Mouse (Mus musculus): ENCODE measurements at regions not wholly inside any gene's neighbourhood (a gene's known extent, or its start where the extent isn't known, plus 50 kb on each side); places are given as distances from the start of the nearest gene placed in this dataset.
"Not testable (repeated sequence)": the region's sequence is repeated elsewhere in the genome, so short reads cannot be mapped to it uniquely, and the experiment has no call there.

DNA sequence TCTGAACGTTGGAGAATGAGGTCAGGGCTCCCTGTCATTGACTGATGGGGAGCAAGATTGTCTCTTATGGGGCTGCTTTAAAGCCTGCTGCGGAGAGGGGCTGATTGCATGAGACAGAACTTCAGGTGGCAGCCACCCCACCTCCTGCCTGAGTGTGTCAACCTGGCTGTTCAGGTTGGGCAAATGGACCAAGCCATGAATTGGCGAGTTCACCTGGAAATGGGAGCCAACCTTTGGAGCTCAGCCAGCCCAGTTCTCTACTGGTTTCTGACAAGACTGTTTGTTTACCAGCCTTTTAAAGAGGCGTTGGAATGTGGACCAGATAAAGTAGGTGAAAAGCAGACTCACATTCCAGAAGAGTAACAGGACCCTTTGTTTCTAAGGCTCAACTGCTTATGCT, 180.3 kb downstream of the Tmx1 start:
- DNase-seq: no peak

DNA sequence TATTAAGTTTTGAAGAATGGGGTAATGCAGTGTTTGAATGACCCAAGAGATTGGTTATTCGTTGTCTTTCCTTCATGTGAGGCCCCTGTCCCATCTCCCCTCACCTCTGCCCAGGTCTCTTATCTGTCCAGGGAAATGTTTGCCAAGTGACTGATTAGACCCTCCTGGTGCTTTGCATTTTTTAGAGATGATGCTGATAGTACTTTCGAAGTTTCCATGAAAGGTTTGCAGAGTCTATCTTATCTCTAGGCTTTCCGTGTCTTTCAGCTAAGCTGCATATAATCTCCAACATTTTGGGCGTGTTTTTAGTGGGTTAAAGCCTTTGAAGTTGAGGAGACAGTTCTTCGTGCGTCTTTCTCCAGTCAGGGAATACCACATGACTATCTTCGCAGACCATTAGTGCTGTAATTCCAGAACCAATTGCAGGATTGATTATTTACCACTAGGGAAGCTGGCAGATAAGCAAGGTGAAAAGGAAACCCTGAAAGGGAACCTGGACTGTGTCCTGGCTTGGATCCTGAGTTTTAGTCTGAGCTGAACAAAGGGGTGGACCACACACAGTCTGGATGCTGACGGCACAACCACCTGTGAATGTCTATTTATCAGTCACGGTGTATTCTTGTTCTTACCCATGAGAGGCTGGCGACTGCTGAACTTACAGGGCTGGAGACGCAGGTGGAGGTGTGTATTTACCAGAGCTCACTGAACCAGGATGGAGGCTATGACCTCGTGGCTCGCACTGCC, 180.9 kb downstream of the Tmx1 start:
- no peak for DNase-seq

DNA sequence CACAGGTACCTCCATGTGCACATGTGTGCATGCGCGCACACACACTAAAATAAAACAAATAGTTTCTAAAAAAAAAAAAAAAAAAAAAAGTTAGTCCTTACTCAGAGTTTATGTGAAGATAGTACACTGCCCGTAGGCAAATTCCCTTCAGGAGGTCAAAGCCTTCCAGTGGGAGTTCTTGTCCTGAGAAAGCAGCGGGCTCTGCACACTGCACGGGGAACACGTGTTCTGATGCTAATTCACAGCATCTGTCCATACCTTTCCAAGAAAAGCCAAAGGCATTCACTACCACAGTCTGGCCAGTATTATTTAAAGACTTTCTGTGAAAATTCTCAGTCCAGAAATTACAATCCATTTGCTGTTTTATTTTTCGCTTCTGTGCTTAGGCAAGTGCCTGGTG, 183.1 kb downstream of the Tmx1 start:
- DNase-seq: no peak

DNA sequence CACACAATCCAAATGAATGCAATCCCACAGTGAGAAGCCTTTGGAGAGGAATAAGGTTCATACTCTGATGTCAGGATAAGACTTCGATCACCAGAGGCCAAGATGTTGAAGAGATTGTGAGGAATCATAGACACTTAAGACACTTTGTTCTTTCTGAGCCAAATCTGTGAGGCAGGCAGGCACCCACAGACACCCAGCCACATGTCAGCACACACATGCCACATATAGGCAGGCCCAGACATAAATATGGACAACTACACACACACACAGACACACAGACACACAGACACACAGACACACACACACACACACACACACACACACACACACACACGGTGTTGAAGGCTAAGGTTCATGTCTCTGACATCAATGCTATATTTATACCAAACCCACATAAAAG, 185.1 kb upstream of the Frmd6 start:
- no peak for DNase-seq

DNA sequence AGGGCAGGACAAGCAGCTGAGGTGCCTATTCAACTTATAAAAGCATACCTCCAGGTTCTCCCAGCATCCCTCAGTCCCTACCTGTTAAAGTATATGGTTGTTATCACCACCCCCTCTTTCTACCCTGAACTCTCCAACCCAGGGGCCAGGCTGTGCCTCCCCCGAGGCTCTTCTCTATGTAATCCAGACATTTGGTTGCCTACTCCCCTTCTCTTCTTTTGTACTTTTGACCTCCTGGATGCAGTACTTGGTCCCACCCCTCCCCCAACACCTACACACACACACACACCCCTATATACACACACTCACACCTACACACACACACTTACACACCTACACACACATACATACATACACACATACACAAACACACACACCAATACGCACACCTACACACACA, 180.4 kb upstream of the Frmd6 start:
- no peak for DNase-seq

DNA sequence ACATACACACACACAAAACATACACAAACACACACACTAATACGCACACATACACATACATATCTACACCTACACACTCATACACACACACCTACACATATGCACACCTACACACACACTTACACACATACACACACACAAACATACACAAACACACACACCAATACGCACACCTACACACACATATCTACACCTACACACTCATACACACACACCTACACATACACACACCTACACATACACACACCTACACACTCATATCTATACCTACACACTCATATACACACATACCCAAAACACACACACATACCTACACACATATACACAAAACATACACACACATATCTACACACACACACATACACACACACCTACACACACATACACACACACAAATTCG, 179.9 kb upstream of the Frmd6 start:
- no peak for DNase-seq

DNA sequence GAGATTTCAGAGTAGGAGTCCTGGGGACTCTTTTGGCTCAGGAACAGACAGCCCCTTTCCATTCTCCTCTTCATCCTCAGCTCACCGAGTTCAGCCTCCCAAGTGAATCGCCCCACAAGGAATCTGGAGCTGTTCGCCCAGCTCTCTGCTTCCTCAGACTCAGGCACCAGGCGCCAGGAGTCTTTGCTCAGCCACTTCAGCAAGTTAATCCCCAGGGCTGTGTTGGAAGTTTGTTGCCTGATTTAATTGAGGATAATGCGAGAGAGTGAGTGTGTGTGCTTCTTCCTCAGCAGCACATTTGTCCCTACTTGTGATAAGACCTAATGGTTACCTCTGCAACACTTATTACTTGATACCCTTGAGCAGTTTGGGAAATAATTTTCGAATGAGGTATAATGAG, 177.8 kb upstream of the Frmd6 start:
- DNase-seq: no peak

DNA sequence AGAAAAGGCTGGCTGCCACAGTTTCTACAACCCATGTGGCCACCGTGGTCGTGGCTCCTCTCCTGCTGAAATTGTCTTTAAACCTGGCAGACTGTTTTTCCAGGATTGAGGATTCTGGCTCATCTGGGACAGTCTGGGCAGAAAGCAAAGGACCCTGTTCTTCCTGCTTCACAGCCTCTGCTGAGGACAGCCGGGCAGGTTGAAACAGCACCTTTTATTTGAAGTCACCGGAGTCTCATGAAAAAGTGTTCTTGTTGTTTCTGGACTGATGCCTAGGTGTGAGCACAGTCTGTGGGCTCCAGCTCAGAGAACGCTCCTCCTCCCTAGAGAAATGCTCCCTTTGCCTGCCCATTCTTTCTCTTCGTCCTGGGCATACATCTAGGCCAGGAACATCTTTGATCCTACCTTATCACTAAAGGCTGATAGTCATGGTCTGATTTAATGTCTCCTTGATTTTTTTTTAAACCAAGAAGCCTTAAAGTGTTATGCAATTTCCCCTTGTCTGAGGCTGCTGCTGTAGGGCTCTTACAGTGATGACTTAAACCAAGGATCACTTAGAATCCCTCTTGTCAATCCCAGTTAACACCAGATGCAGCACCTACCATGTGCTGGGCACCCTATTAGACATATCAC, 177.0 kb upstream of the Frmd6 start:
- no peak for DNase-seq

DNA sequence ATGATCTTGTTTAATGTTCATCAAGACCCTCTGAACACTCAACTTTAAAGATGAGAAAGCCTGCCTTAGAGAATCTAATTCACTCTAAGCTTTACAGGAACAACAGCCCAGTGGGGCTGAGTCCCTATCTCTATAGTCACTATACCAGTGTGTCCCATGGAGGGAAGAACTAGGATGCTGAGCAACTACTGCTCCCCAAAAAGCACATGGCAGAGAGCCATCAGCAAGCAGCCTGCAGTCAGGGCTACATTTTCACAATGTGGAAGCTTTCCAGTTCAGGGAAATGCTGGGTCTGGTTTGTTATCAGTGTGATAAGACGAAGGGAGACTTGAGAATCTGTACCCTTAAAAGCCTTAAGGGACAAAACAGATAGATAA, 176.5 kb upstream of the Frmd6 start:
- DNase-seq: no peak

DNA sequence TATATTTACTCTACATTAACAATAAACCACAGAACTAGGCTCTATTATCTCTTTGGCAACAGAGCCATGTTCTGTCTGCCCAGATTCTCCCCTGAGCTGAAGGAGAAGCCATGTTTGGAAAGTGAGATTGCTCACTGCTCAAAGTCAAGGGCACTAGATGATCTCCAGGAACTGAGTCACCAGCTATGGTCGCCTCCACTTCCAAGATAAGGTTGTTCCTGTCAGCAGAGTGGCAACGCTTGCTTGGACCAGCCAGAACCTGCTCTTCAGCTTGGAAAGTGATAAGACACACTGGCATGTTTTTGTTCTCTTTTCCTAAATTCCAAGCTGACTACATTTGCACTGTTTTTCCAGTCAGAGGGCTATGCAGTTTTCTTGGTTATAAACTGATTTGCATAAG, 175.6 kb upstream of the Frmd6 start:
- no peak for DNase-seq

DNA sequence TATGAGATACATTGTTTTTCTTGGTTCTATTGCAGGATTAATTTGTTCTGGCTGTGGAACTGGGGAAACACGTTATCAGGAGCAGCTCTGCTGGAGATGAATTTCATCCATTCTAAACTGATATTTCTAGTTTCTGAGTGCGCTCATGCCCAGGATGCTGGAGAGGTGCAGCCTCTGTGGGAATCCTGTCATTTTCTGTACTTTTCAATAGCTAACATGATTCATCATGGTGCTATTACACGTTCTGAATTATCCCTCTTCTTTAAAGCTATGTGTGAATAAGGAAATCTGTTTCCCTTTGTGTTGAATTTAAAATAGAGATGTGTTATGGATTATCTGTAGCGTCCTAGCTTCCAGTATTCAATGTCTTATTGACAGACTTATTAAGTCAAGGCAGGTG, 174.8 kb upstream of the Frmd6 start:
- no peak for DNase-seq

DNA sequence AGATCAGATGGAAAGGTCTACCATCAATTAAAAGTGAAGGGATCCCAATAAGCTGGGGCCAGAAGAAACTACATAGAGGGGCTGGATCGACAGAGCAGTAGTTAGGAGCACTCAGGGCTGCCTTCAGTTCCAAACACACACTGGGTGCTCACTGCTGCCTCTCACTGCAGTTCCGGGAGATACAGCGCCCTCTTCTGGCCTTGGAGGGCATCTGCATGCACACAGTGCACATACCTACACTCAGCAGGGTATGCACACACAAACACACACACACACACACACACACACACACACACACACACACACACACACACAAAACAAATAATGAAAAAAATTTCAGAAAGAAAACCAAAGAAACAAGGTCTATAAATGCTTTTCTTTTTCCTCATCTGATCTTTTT, 172.6 kb upstream of the Frmd6 start:
- no peak for DNase-seq

DNA sequence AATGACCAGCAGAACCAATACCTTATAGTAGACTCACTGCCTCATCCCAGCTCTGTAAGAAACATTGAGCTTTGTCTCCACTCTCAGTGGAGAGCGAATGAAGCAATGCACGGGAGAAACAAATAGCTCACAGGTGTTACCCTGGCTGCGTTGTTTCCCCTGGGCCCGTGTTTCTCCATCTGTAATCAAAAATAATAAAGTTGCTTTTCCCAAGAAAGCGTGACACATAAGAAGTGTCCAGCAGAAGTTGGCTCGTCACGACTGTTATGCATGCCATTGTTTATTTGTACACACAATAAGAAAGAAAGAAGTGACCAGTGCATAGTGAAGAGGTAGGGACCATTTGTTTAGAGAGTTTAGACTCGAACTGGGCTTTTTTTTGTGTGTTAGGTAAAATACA, 171.3 kb upstream of the Frmd6 start:
- no peak for DNase-seq

DNA sequence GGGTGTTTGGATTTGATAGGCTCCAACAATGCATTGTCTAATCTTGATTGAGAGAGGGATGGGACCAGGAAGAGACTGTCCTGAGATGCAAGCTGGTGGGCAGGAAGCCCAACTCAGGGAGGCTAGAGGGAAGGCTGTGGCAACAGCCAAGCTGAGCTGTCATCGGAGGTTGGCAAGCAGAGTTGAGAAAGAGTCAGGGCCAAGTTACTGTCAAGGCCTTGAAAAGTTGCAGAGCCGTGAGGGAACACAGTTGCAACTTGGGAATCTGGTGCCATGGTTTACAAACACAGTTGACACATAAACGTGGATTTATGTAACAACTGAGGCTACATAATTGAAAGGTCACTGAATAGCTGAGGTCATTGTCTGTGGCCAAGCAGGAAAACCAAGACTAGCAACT, 170.8 kb upstream of the Frmd6 start:
- DNase-seq: peak; percentile 17 to 59

DNA sequence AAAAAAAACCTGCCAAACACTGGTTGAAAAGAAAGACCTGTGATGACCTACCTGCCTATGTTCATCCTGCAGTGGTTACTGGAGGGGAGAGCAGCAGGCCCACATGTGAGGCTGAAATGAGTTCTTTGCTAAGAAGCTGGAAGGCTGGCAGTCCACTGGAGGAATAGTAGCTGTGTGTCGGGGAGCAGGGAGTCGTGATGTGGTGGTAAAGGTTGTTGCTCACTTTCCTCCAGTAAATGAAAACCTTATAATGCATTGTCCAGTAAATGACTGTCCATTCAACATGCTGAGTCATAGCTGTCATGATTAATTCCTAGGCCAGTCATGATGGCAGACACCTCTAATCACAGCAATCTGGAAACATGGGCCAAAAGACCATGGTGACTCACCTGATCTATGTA, 169.9 kb upstream of the Frmd6 start:
- no peak for DNase-seq

DNA sequence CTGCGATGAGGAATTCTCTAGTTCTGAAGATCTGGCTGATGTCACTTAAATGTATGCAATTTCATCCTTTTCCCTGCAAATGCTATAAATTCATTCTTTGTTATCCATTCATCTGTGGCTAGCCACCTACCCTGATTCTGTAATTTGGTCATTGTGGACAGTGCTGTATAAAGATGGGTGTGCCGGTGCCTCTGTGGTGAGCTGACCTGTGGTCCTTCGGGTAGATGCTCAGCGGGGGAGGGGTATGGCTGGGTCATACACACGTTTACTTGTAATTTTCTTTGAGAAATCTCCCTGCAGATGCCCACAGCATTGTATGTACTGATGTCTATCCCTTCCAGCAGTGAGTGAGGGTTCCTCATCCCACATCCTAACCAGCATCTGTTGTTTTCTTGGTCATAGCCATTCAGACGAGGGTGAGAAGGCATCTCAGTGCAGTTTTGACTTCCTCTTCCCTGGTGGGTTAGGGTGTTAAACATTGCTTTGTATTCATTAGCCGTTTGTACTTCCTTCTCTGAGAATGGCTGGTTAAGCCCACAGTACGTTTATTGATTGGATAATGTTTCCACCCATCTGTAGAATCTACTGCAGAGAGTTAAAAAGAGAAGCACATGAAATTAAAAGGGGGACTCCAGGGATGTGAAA, 169.3 kb upstream of the Frmd6 start:
- no peak for DNase-seq

DNA sequence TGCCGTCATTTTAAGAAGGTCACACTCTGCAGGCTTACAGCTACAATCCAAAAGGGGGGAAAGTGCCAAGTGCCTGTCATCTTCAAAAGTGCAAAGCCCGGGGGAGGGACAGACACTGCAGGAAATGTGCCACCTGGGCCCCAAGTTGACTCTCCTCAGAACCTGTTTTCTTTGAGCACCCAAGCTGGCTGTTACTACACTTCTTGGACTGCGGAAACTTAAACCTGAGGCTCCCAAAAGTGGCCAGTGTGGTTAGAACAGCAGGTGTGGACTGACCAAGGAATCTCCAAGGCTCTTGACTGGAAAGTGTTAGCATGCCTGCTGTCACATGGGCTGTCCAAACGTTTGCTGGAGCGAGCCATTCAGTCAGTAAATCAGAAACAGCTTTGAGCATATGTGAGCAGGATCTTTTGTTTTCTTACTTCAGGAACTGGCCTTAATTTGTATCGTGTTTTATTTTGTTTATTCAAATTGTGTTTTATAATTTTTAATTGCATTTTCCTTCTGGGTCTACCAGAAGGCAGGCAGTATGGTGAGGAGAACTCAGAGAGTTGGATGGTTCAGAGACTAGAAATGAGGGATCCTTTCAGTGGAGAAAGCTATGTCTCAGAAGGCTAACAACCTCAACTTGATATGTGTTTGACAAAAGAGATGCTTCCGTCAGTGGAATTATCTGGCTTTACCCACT, 168.4 kb upstream of the Frmd6 start:
- DNase-seq: no peak

DNA sequence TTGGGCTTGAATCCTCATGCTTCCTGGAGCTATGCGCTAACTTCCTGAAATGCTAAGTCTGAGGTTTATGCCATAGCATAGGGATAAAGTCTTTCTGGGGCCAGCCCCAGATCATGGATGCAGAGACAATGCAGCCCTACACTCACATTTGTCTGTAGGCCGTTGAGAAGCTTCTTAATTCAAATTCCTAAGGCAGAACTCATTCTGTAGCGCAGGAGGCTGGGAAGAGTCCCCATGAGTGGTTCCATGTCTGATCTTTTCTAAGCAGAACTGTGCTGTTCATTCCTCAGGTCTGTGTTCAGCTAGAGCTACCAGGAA, 167.9 kb upstream of the Frmd6 start:
- DNase-seq: no peak

DNA sequence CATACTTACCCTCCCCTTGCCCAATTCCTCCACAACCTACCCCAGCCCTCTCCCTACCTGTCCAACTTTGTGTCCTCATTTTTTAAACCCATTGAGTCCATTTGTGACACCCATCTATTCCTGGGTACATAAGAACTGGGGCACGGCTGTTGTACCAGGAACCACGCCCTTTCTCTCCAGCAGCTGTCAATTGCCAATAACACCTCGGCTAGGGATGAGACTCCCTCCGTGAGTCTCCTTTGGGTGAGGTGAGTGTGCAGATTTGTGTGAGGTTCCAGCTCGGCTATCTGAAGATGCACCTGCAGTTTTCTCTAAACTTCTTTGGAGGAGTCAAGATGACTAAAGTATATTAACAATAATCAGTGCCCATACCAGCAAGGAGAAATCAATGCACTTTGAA, 167.2 kb upstream of the Frmd6 start:
- no peak for DNase-seq

DNA sequence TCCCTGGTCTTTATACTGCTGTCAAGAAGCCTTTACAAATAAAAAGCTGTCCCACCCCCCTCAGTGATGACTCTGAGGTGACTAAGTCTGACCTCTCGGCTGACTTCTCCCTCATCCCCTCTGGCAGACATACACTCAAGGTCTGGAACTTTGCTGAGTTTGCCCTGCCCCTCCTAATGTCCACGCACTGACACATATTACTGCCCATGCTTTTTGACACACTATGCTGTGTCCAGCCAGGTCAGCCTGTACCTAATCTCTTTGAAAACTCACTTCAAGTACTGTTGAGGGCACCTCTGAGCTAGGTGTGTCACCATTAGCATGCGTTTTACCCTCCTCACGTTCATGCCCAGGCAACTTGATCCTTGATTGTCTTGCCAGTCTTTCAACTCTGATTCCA, 164.9 kb upstream of the Frmd6 start:
- DNase-seq: no peak

DNA sequence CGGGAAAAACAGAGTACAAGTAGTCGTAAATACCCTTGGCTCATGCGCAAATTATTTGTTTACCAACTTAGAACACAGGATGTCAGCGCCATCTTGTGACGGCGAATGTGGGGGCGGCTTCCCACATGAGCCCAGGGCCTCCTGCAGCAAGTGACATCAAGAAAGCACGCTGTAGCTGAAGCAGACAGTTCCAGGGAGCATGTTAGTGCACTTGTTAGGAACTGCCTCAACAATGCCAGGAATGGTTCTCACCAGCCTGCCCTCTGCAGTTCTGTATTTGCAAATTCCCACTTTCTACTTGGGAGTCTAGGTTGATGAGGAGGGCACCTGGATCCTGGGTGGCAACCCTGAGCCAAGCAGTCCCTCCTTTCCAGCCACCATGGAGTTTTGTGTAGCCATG, 157.2 kb upstream of the Frmd6 start:
- not testable (repeated sequence) for DNase-seq

DNA sequence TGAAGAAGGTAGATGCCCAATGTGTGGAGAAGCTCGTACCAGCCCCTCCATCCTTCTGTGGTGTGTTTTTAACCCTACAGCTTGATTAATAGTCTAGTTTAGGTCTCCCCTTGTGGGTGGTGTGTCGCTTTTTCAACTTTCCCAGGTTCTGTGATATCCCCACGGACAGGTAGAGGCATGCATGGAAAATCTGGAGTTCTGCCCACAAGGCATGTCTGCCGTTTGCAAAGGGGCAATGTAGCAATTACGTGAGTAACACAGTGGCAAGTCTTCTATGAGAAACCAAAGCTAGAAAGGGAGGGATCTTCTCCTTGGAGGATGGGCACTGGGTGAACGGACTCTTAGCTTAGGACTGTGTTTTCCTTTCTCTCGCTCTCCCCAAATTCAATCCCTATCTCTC, 153.2 kb upstream of the Frmd6 start:
- no peak for DNase-seq

DNA sequence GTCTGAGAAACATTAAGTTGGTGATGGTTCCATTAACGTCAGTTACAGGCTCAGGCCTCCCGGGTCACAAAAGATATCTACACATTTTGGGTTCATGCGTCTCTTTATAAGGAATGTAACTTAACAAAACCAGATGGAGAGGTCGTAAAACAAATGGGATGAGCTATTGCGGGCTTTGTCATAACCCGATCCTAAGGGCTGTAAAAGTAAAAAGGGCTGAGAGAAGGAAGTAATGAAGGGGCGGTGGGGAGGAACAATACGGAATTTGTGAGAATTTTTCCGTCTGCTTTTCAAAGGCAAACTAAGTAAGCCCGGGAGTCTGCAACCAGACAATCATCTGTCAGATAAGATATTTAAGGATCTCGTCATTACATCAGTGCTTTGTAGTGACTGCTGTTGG, 152.1 kb upstream of the Frmd6 start:
- no peak for DNase-seq

DNA sequence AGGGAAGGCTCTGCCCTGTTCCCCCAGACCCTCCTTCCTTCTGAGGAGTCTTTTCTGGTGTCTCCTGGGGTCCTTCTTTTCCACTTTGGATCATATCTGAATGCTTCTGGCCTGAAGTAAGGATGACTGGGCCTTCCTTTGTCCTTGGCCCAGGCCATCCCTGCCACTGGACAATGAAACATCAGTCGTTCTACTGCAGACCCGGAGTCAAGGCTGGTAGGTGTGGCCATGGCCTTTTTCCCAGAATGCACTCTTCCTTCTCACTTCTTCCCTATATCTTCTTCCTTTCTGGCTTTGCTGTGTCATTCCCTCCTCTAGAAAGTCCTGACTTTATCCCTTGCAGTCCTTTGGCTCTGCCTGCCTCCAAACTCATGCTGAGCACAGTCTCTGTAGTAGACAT, 151.2 kb upstream of the Frmd6 start:
- DNase-seq: no peak

Data from kidney, postnatal 25 days (tissue).